Mouse (Mus musculus): ENCODE measurements around the gene Tuba3b.

GRCm38 (mm10) chr6:145608693-145609092 lies 6.9 kb upstream of the Tuba3b start:
- no peak for TF ChIP-seq CTCF (IDR thresholded peaks at IDR 0.05; ENCODE audit: borderline replicate concordance, insufficient read depth, low read length)
- TF ChIP-seq POLR2A (IDR thresholded peaks at IDR 0.05; ENCODE audit: low read depth, low read length) = no peak

Data from embryonic fibroblast, embryonic 13.5 days (primary cell).